Mouse (Mus musculus): ENCODE measurements around the gene H2al1d. TPM values are rescaled to one million over a fixed set of nuclear protein-coding genes. Genes with fewer than 3 reads are reported as not detected.
A peak's percentile ranks its signal among the peaks of the same experiment; 100 is the strongest.
"Not testable (repeated sequence)": the region's sequence is repeated elsewhere in the genome, so short reads cannot be mapped to it uniquely, and the experiment has no call there.

H2al1d gene
- total and polyA plus RNA-seq, 3 experiments, result not detected

GRCm38 (mm10) chrX:11280741-11281140, 27.9 kb upstream of the H2al1d start:
- TF ChIP-seq POLR2A (IDR thresholded peaks at IDR 0.05; ENCODE audit: insufficient read depth, low read depth, low read length), result no peak
- no peak for TF ChIP-seq CTCF (IDR thresholded peaks at IDR 0.05)
- no peak for TF ChIP-seq EP300 (IDR thresholded peaks at IDR 0.05; ENCODE audit: insufficient read depth, low read depth, low read length)
- intact Hi-C loops (cut with DNase I), result no loop called here
- WGBS, result 66% methylated on average over 2 of the region's 2 CpGs

GRCm38 (mm10) chrX:11288306-11288882, 20.2 kb upstream of the H2al1d start:
- no peak overlapping the region for H3K9ac ChIP-seq (ENCODE audit: low read depth, low read length)
- intact Hi-C loops (cut with DNase I), result no loop called here
- peaks cover 4% of the 10 kb centered on the region; the same call in 1 of the 2 replicates for H3K4me1 ChIP-seq (ENCODE audit: control insufficient read depth, insufficient read depth, low read length)
- peak in 1 of 2 experiments; percentile 4 for DNase-seq
- no peaks in the 10 kb centered on the region for H3K36me3 ChIP-seq (ENCODE audit: control insufficient read depth, insufficient read depth, low read length)
- no peak overlapping the region for H3K27ac ChIP-seq
- no peak overlapping the region for H3K4me3 ChIP-seq
- TF ChIP-seq POLR2A (IDR thresholded peaks at IDR 0.05; ENCODE audit: insufficient read depth, low read depth, low read length), result no peak
- TF ChIP-seq CTCF (IDR thresholded peaks at IDR 0.05), result no peak
- TF ChIP-seq EP300 (IDR thresholded peaks at IDR 0.05; ENCODE audit: insufficient read depth, low read depth, low read length), result no peak
- WGBS, result 39% methylated on average over 14 of the region's 14 CpGs
- no peaks in the 10 kb centered on the region for H3K79me2 ChIP-seq (replicated peaks; ENCODE audit: control insufficient read depth, insufficient read depth, low read length)
- H3K27me3 ChIP-seq (ENCODE audit: control insufficient read depth, insufficient read depth, low read length), result no peaks in the 10 kb centered on the region

More at GRCm38 (mm10) chrX:11280741-11281140, 27.9 kb upstream of the H2al1d start:
- Histone ChIP-seq H3K79me2 (replicated peaks; ENCODE audit: control insufficient read depth, insufficient read depth, low read length) (no peaks in the 10 kb centered on the region), H3K4me3 (no peak overlapping the region), H3K27me3 (ENCODE audit: control insufficient read depth, insufficient read depth, low read length) (no peaks in the 10 kb centered on the region), H3K36me3 (ENCODE audit: control insufficient read depth, insufficient read depth, low read length) (no peaks in the 10 kb centered on the region), H3K9ac (ENCODE audit: low read depth, low read length) (no peak overlapping the region), H3K27ac (no peak overlapping the region), H3K4me1 (ENCODE audit: control insufficient read depth, insufficient read depth, low read length) (no peaks in the 10 kb centered on the region)
- no peak for DNase-seq

- no peaks in the 10 kb centered on the region for H3K36me3 ChIP-seq (ENCODE audit: control insufficient read depth, insufficient read depth, low read length)
- H3K9ac ChIP-seq (ENCODE audit: low read depth, low read length), result no peak overlapping the region
- 62% methylated on average over 4 of the region's 4 CpGs for WGBS
- H3K27me3 ChIP-seq (ENCODE audit: control insufficient read depth, insufficient read depth, low read length), result no peaks in the 10 kb centered on the region
- intact Hi-C loops (cut with DNase I), result no loop called here
- DNase-seq, result no peak
- no peaks in the 10 kb centered on the region for H3K79me2 ChIP-seq (replicated peaks; ENCODE audit: control insufficient read depth, insufficient read depth, low read length)
- H3K27ac ChIP-seq, result no peak overlapping the region
- TF ChIP-seq CTCF (IDR thresholded peaks at IDR 0.05) (no peak), EP300 (IDR thresholded peaks at IDR 0.05; ENCODE audit: insufficient read depth, low read depth, low read length) (no peak), POLR2A (IDR thresholded peaks at IDR 0.05; ENCODE audit: insufficient read depth, low read depth, low read length) (no peak)
- H3K4me3 ChIP-seq, result no peak overlapping the region
- peaks cover 4% of the 10 kb centered on the region; the same call in 1 of the 2 replicates for H3K4me1 ChIP-seq (ENCODE audit: control insufficient read depth, insufficient read depth, low read length)
Observed at GRCm38 (mm10) chrX:11289244-11289643, 19.4 kb upstream of the H2al1d start.

DNA sequence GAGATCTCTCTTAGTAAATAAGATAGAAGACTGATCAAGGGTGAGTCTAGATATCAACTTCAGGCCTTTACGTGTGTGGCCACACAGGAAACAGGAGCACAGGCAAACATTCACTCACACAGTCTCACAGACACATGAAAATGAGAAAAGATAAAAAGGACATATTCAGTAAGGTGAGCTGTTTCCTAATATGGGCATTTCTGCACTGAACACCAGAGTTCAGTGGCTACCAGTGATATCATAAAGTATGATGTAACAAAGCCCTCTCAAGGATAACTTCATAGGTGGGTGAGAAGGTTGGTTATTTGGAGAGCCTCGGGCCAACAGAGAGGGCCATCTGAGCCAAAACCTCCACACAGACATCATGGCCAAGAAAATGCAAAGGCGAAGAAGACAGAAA, 9.7 kb upstream of the H2al1d start, which contains the start of gene H2al1a:
TSS of gene H2al1a (plus strand) at position 301 of the 400 bp plus-strand sequence.
- H3K27ac ChIP-seq; H3K4me3 ChIP-seq; H3K4me1 ChIP-seq (ENCODE audit: control insufficient read depth, insufficient read depth, low read length); H3K36me3 ChIP-seq (ENCODE audit: control insufficient read depth, insufficient read depth, low read length); H3K9ac ChIP-seq (ENCODE audit: low read depth, low read length); H3K79me2 ChIP-seq (replicated peaks; ENCODE audit: control insufficient read depth, insufficient read depth, low read length); DNase-seq; H3K27me3 ChIP-seq (ENCODE audit: control insufficient read depth, insufficient read depth, low read length); intact Hi-C loops (cut with DNase I): not testable (repeated sequence)
- WGBS, result no CpG with 5 or more reads among the region's 3 CpGs

DNA sequence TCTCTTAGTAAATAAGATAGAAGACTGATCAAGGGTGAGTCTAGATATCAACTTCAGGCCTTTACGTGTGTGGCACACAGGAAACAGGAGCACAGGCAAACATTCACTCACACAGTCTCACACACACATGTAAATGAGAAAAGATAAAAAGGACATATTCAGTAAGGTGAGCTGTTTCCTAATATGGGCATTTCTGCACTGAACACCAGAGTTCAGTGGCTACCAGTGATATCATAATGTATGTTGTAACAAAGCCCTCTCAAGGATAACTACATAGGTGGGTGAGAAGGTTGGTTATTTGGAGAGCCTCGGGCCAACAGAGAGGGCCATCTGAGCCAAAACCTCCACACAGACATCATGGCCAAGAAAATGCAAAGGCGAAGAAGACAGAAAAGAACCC, 6.5 kb upstream of the H2al1d start, which contains the start of gene H2al1b:
TSS of gene H2al1b (plus strand) at position 301 of the 400 bp plus-strand sequence.
- H3K9ac ChIP-seq (ENCODE audit: low read depth, low read length); H3K36me3 ChIP-seq (ENCODE audit: control insufficient read depth, insufficient read depth, low read length); DNase-seq; H3K4me3 ChIP-seq; H3K4me1 ChIP-seq (ENCODE audit: control insufficient read depth, insufficient read depth, low read length); intact Hi-C loops (cut with DNase I); H3K79me2 ChIP-seq (replicated peaks; ENCODE audit: control insufficient read depth, insufficient read depth, low read length); H3K27me3 ChIP-seq (ENCODE audit: control insufficient read depth, insufficient read depth, low read length); H3K27ac ChIP-seq: not testable (repeated sequence)
- 93% methylated on average over 1 of the region's 3 CpGs for WGBS

DNA sequence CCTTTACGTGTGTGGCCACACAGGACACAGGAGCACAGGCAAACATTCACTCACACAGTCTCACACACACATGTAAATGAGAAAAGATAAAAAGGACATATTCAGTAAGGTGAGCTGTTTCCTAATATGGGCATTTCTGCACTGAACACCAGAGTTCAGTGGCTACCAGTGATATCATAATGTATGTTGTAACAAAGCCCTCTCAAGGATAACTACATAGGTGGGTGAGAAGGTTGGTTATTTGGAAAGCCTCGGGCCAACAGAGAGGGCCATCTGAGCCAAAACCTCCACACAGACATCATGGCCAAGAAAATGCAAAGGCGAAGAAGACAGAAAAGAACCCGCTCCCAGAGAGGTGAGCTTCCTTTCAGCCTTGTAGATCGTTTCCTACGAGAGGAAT, 3.3 kb upstream of the H2al1d start, which contains the start of gene H2al1c:
TSS of gene H2al1c (plus strand) at position 301 of the 400 bp plus-strand sequence.
- H3K27me3 ChIP-seq (ENCODE audit: control insufficient read depth, insufficient read depth, low read length); H3K4me1 ChIP-seq (ENCODE audit: control insufficient read depth, insufficient read depth, low read length); DNase-seq; H3K79me2 ChIP-seq (replicated peaks; ENCODE audit: control insufficient read depth, insufficient read depth, low read length); intact Hi-C loops (cut with DNase I); H3K27ac ChIP-seq; H3K36me3 ChIP-seq (ENCODE audit: control insufficient read depth, insufficient read depth, low read length); H3K9ac ChIP-seq (ENCODE audit: low read depth, low read length); H3K4me3 ChIP-seq: not testable (repeated sequence)
- 80% methylated on average over 3 of the region's 6 CpGs for WGBS

- H3K4me3 ChIP-seq; H3K27me3 ChIP-seq (ENCODE audit: control insufficient read depth, insufficient read depth, low read length); H3K27ac ChIP-seq; intact Hi-C loops (cut with DNase I); H3K79me2 ChIP-seq (replicated peaks; ENCODE audit: control insufficient read depth, insufficient read depth, low read length); H3K36me3 ChIP-seq (ENCODE audit: control insufficient read depth, insufficient read depth, low read length); DNase-seq; H3K9ac ChIP-seq (ENCODE audit: low read depth, low read length); H3K4me1 ChIP-seq (ENCODE audit: control insufficient read depth, insufficient read depth, low read length): not testable (repeated sequence)
- no CpG with 5 or more reads among the region's 3 CpGs for WGBS
Observed at GRCm38 (mm10) chrX:11311634-11312033, 3.0 kb downstream of the H2al1d start, which contains the start of gene H2al1e. Gene H2al1e, plus strand, starts transcription at chrX:11311934.

- H3K36me3 ChIP-seq (ENCODE audit: control insufficient read depth, insufficient read depth, low read length); H3K9ac ChIP-seq (ENCODE audit: low read depth, low read length); DNase-seq; H3K27me3 ChIP-seq (ENCODE audit: control insufficient read depth, insufficient read depth, low read length); H3K27ac ChIP-seq; H3K4me1 ChIP-seq (ENCODE audit: control insufficient read depth, insufficient read depth, low read length); H3K4me3 ChIP-seq; intact Hi-C loops (cut with DNase I); H3K79me2 ChIP-seq (replicated peaks; ENCODE audit: control insufficient read depth, insufficient read depth, low read length): not testable (repeated sequence)
- no CpG with 5 or more reads among the region's 6 CpGs for WGBS
Observed at GRCm38 (mm10) chrX:11314858-11315257, 6.2 kb downstream of the H2al1d start, which contains the start of gene H2al1f. Gene H2al1f, plus strand, starts transcription at chrX:11315158.

DNA sequence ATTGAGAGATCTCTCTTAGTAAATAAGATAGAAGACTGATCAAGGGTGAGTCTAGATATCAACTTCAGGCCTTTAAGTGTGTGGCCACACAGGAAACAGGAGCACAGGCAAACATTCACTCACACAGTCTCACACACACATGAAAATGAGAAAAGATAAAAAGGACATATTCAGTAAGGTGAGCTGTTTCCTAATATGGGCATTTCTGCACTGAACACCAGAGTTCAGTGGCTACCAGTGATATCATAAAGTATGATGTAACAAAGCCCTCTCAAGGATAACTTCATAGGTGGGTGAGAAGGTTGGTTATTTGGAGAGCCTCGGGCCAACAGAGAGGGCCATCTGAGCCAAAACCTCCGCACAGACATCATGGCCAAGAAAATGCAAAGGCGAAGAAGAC, 9.3 kb downstream of the H2al1d start, which contains the start of gene H2al1g:
TSS of gene H2al1g (plus strand) at position 301 of the 400 bp plus-strand sequence.
- H3K27ac ChIP-seq; H3K79me2 ChIP-seq (replicated peaks; ENCODE audit: control insufficient read depth, insufficient read depth, low read length); H3K4me1 ChIP-seq (ENCODE audit: control insufficient read depth, insufficient read depth, low read length); H3K36me3 ChIP-seq (ENCODE audit: control insufficient read depth, insufficient read depth, low read length); H3K27me3 ChIP-seq (ENCODE audit: control insufficient read depth, insufficient read depth, low read length); DNase-seq; intact Hi-C loops (cut with DNase I); H3K4me3 ChIP-seq; H3K9ac ChIP-seq (ENCODE audit: low read depth, low read length): not testable (repeated sequence)
- no CpG with 5 or more reads among the region's 3 CpGs for WGBS
